Mouse (Mus musculus) embryonic facial prominence, embryonic 11.5 days (tissue): ENCODE data around the gene Chid1. TPM values are rescaled to one million over a fixed set of nuclear protein-coding genes. Genes with fewer than 3 reads are reported as not detected.
A peak's percentile ranks its signal among the peaks of the same experiment; 100 is the strongest.

Source experiments
- ATAC-seq: fragments of 200-750 bp; cut with Nextera tagmentation; replicated peaks from 2 replicates; pipeline ENCODE4 v1.8.0; 2017; ENCODE audit warnings: low read depth; ENCODE audit not compliant: insufficient number of reproducible peaks, low FRiP score, low TSS enrichment
- DNase-seq: peaks from one replicate; pipeline ENCODE4 v3.0.0-alpha.2; 2015; ENCODE audit warnings: low spot score
- H3K27ac ChIP-seq: fragments of 300-500 bp; sonication (generic); replicated peaks from 2 replicates; pipeline ENCODE4 v1.5.1; 2014; ENCODE audit warnings: mild to moderate bottlenecking, low read depth, low read length, control low read depth
- H3K27me3 ChIP-seq: fragments of 300-500 bp; sonication (generic); 2 replicates; pipeline ENCODE4 v1.6.1; 2014; ENCODE audit warnings: mild to moderate bottlenecking, low read length, moderate library complexity, mixed read lengths; ENCODE audit not compliant: control insufficient read depth, insufficient read depth
- H3K36me3 ChIP-seq: fragments of 300-500 bp; sonication (generic); replicated peaks from 2 replicates; pipeline ENCODE4 v1.6.1; 2014; ENCODE audit warnings: low read depth, mild to moderate bottlenecking, low read length, moderate library complexity, mixed read lengths; ENCODE audit not compliant: control insufficient read depth, insufficient read depth
- H3K4me1 ChIP-seq: fragments of 300-500 bp; sonication (generic); 2 replicates; pipeline ENCODE4 v1.6.1; 2014; ENCODE audit warnings: low read length, mixed read lengths; ENCODE audit not compliant: control insufficient read depth, insufficient read depth
- H3K4me2 ChIP-seq: fragments of 300-500 bp; sonication (generic); 2 replicates; pipeline ENCODE4 v1.6.1; 2014; ENCODE audit warnings: low read depth, mild to moderate bottlenecking, control low read depth, low read length, moderate library complexity
- H3K4me3 ChIP-seq: fragments of 300-500 bp; sonication (generic); 2 replicates; pipeline ENCODE4 v1.5.1; 2014; ENCODE audit warnings: low read depth, low read length, control low read depth
- H3K9ac ChIP-seq: fragments of 300-500 bp; sonication (generic); replicated peaks from 2 replicates; pipeline ENCODE4 v1.6.1; 2014; ENCODE audit warnings: mild to moderate bottlenecking, control low read depth, low read length
- H3K9me3 ChIP-seq: fragments of 300-500 bp; sonication (generic); replicated peaks from 2 replicates; pipeline ENCODE4 v1.6.1; 2016; ENCODE audit warnings: mild to moderate bottlenecking, low read length, inconsistent platforms, mixed read lengths; ENCODE audit not compliant: control insufficient read depth
- WGBS: fragments of 180-500 bp; shearing (Covaris S2); extraction: QIAGEN DNeasy Blood & Tissue Kit; methylation state at CpG from one replicate; pipeline ENCODE4 v1.1.7; 2014; 5-methylcytosine and 5-hydroxymethylcytosine counted together
- polyA plus RNA-seq: library from polyadenylated mRNA; unstranded; fragments of >200 nt; fragmentation: Nextera tagmentation; extraction: Ambion mirVana; gene quantifications from 2 replicates; pipeline ENCODE4 v1.2.1, GENCODE M21; 2014

Gene Chid1
- polyA plus RNA-seq, 1 experiment from 2014 or later, result 25.8 TPM

DNA sequence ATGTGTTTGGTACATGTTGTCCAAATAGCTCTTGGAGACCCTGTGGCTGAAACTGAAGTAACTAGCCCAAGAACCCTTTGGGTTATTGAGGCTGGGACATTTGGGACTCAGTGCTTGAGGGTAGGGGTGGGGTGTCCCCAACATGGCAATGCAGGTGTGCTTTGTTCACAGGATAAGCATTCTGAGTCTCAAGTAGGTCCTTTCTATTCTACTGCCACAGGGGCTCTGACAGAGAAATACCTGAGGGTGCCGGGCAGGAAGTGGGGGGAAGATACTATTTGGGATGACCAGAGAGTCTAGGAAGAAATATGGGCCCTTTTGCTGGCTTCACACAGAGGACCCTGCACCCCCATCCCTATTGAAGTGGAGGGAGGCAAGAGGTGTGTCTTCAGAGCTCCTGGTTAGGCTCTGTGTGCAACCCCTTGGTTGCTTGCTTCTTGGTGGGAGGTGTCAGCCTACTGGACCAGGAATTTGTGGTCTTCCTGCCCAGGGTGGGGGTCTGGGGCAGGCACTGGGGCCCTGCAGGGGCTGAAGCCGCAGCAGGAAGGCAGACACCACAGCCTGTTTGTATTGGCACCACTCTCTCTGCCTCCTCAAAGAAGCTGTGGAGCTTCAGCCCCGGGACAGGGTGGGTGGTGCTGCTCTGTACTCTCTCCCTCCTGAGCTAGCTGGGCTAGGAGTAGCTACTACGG is 61.9 kb downstream of the Chid1 start:
- no peaks in the 10 kb centered on the region for H3K36me3 ChIP-seq
- no peak overlapping the region for H3K4me2 ChIP-seq
- peaks cover 8% of the 10 kb centered on the region for H3K4me1 ChIP-seq
- no peak for ATAC-seq
- DNase-seq, result no peak
- H3K4me3 ChIP-seq, result no peak overlapping the region
- H3K9ac ChIP-seq, result no peak overlapping the region
- peaks cover 2% of the 10 kb centered on the region; the same call in 1 of the 2 replicates for H3K27me3 ChIP-seq
- H3K9me3 ChIP-seq, result no peaks in the 10 kb centered on the region
- WGBS, result 53% methylated on average over 4 of the region's 4 CpGs
- H3K27ac ChIP-seq, result no peak overlapping the region

DNA sequence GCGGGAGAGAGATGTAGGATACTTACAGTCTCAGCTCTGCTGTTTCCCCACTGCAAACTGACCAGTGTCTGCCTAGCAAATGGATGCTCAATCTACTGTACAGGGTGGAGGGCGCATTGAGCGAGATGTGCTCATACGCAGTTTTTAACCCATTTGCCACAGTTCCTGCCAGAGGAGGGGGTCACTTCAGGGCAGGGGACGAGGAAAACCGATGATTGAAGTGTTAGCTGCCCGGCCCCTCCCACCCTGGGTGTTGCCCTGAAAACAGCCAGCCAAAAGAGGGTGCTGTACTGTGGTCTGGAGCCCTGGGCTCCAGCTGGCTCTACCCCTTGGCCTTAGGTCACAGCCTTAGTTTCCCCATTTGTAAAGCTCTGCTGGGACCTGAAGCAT is 62.7 kb downstream of the Chid1 start:
- DNase-seq, result no peak
- Histone ChIP-seq H3K36me3 (no peaks in the 10 kb centered on the region), H3K9ac (peak overlapping the region; percentile 11), H3K27ac (no peak overlapping the region), H3K4me2 (peak overlapping the region; percentile 89; the same call in 1 of the 2 replicates), H3K9me3 (no peaks in the 10 kb centered on the region), H3K4me3 (peak overlapping the region; percentile 72; the same call in 1 of the 2 replicates), H3K4me1 (peaks cover 4% of the 10 kb centered on the region), H3K27me3 (no peaks in the 10 kb centered on the region)
- no peak for ATAC-seq
- 14% methylated on average over 7 of the region's 7 CpGs for WGBS

DNA sequence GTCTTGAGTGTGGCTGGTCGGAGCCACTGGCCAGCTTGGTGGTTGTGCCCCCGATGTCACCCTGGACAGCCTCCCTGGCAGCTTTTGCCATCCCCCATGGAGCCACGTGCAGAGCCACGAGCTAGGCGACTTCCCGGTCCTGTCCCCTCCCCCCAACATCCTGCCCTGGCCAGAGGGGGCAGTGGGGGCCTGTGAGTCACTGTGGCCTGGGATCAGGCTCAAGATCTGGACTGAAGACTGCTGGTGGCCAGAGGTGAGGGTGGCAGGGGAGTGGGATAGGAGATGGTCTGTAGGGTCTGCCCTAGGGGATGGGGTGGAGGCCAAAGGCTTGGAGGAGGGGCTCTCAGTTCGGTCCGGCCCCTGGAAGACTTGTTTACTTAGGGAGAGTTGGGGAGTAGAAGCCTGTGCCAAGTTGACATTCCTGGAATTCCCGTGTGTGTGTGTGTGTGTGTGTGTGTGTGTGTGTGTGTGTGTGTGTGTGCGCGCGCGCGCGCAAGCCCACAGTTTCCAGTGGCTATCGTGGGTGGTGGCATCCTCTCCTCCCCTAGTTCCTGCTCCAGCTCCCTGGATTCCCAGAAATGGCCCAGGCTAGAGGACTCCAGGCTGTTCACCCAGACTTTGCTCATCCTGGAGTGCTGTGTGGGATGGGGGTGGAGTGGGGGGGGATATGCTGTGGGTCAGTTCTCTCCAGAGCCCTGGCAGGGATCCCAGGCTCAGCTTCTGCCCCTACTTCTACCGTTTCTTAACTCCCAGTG is 63.3 kb downstream of the Chid1 start:
- Histone ChIP-seq H3K4me2 (peak overlapping the region; percentile 89), H3K27me3 (no peaks in the 10 kb centered on the region), H3K36me3 (no peaks in the 10 kb centered on the region), H3K27ac (peak overlapping the region; percentile 67), H3K9ac (peak overlapping the region; percentile 11), H3K4me1 (peaks cover 4% of the 10 kb centered on the region), H3K9me3 (no peaks in the 10 kb centered on the region), H3K4me3 (peak overlapping the region; percentile 72)
- under 1% methylated on average over 17 of the region's 17 CpGs for WGBS
- ATAC-seq, result peak; percentile 26; the same call in 1 of the 2 replicates
- DNase-seq, result peak; percentile 60

DNA sequence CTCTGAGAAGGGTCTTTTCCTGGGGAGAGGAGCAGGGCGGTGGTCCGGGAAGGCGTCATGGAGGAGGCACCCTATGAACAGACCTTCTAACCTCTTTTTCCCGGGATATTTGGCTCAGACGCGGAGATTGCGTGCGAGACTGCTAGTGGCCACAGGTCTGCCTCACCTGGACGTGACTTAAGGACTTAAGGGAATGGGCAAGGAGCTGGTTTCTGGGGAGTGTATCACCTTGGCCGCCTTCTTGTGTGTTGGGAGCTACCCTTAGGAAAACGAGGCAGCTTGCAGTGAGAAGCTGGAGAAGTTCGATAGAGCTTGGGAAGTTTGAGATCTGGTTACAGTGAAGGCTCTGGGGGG is 63.9 kb downstream of the Chid1 start:
- Histone ChIP-seq H3K27me3 (no peaks in the 10 kb centered on the region), H3K9ac (peak overlapping the region; percentile 91), H3K36me3 (no peaks in the 10 kb centered on the region; the same call in 1 of the 2 replicates), H3K4me1 (peaks cover 4% of the 10 kb centered on the region), H3K4me2 (peak overlapping the region; percentile 89), H3K4me3 (peak overlapping the region; percentile 72), H3K9me3 (no peaks in the 10 kb centered on the region), H3K27ac (peak overlapping the region; percentile 80; the same call in 1 of the 2 replicates)
- WGBS, result under 1% methylated on average over 12 of the region's 12 CpGs
- DNase-seq (no peak), ATAC-seq (no peak)

DNA sequence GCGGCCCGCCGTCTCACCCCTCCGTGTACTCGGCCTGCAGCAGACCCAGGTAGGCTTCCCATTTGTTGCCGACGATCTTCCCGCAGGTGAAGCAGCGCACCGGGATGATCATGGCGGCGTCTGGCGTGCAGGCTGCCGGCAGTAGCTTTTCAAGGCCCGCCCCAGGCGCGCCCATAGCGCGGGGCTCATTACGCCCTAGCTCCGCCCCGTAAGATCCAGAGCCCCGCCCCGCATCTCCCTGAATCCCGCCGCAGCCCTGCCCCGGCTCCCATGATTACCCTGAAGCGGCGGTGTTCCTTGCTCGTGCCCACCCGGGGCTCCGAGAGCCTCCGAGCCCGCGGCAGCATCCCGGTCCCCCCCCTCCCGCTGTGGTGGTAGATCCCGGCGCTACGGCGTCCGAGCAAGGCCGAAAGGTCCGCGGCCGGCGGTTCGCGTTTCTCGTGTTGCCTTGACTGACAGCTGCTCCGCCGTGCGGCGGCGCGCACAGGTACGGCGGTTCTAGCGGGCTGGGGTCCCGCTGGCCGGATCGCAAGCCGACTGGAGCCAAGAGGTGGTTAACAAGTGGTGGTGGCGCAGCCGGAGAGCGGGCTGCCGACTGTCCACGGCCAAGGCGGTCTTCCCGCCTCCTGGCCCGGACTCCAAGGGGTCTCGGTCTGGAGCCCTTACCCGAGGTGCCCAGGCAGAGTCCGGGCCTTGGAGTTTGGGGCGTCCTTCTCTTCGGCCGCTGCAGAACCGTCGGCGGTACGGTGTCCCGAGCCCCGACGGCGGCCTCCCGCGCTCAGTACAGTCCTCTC is 64.4 kb downstream of the Chid1 start, which contains the start of the genes Polr2l and Tspan4:
Gene Polr2l (minus strand): TSS at position 122 of the 794 bp plus-strand sequence.
Gene Tspan4 (plus strand): TSS at position 230 of the 794 bp plus-strand sequence.
- H3K9me3 ChIP-seq, result no peaks in the 10 kb centered on the region
- peaks cover 4% of the 10 kb centered on the region for H3K4me1 ChIP-seq

DNA sequence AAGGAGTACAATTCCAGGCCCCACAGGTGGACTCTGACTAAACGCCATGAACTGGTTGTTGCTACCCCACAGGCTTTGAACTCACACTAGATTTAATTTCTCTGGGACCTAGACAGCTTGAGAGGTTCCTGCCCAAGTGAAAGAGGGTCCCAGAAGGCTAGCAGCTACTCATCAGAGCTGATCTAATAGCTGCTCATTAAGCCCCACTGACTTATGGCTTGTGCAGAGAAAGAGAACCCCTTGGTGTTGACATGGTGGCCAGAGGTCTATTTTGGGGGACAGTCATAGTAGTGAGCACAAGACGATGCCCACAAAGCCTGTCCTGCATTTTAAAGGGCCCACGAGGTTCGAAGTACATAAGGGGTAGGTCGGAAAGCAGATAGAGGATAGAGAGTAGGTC is 65.5 kb downstream of the Chid1 start:
- H3K27me3 ChIP-seq, result no peaks in the 10 kb centered on the region
- H3K27ac ChIP-seq, result no peak overlapping the region
- H3K9me3 ChIP-seq, result no peaks in the 10 kb centered on the region
- peaks cover 7% of the 10 kb centered on the region; the same call in 1 of the 2 replicates for H3K36me3 ChIP-seq
- WGBS, result 7% methylated on average over 5 of the region's 5 CpGs
- peak overlapping the region; percentile 67 for H3K4me2 ChIP-seq
- peak overlapping the region; percentile 72 for H3K4me3 ChIP-seq
- H3K9ac ChIP-seq, result peak overlapping the region; percentile 91
- no peak for ATAC-seq
- DNase-seq, result no peak
- H3K4me1 ChIP-seq, result peaks cover 7% of the 10 kb centered on the region

More for the DNA sequence above, 64.4 kb downstream of the Chid1 start, which contains the start of the genes Polr2l and Tspan4:
- Histone ChIP-seq H3K27me3 (no peaks in the 10 kb centered on the region), H3K27ac (peak within 1 kb of the TSS; percentile 80), H3K4me2 (peak within 1 kb of the TSS; percentile 89), H3K9ac (peak within 1 kb of the TSS; percentile 91), H3K4me3 (peak within 1 kb of the TSS; percentile 72), H3K36me3 (peaks cover 4% of the 10 kb centered on the region; the same call in 1 of the 2 replicates)
- WGBS, result under 1% methylated on average over 73 of the region's 87 CpGs
- peak; percentile 47 for ATAC-seq
- DNase-seq, result peak; percentile 89

DNA sequence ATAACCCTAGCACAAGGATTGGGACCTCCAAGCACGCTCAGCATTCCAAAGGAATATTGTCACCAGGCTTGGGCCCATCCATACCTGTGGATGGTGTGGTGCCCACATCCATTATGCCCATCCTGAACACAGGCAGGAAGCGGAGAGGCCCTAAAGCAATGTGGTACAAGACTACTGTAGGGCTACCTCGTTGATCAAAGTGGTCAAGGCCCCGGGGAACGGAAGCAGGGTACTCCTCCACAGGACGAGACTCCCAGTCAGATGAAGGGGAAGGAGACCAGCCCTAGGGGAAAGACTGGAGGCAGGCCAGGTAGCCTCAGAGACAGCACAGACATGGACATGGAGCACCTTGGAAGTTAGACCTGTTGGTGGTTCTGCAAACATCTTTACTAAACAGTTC is 66.9 kb downstream of the Chid1 start:
- Histone ChIP-seq H3K9ac (no peak overlapping the region), H3K4me3 (no peak overlapping the region), H3K4me2 (no peak overlapping the region), H3K4me1 (peaks cover 19% of the 10 kb centered on the region), H3K27me3 (no peaks in the 10 kb centered on the region), H3K9me3 (no peaks in the 10 kb centered on the region), H3K27ac (no peak overlapping the region), H3K36me3 (peaks cover 7% of the 10 kb centered on the region; the same call in 1 of the 2 replicates)
- WGBS, result 86% methylated on average over 6 of the region's 6 CpGs
- DNase-seq, result no peak
- ATAC-seq, result no peak
